Mouse (Mus musculus) gastrocnemius, adult 2 months (tissue): ENCODE data around the gene Gm37240. TPM values are rescaled to one million over a fixed set of nuclear protein-coding genes. Genes with fewer than 3 reads are reported as not detected.

Experiments used
- DNase-seq: peaks from one replicate; pipeline ENCODE4 v3.0.0; 2022
- H3K27ac ChIP-seq: fragments of 200-600 bp; 2 replicates; pipeline ENCODE4 v1.8.1; 2022; ENCODE audit warnings: mild to moderate bottlenecking
- H3K4me3 ChIP-seq: fragments of 200-600 bp; 2 replicates; pipeline ENCODE4 v1.8.1; 2022; ENCODE audit warnings: mild to moderate bottlenecking, moderate library complexity
- CTCF ChIP-seq: fragments of 200-600 bp; IDR thresholded peaks from 2 replicates; pipeline ENCODE4 v1.8.1; 2022; ENCODE audit warnings: antibody characterized with exemption, mild to moderate bottlenecking, moderate library complexity
- intact Hi-C: fragments of 180-260 bp; cut with DNase I; formaldehyde crosslinking; loops from one replicate; pipeline ENCODE4 v1.15.1; 2025
- total RNA-seq, 2 experiments: library from RNA; stranded (reverse); gene quantifications; 2 replicates each; pipeline ENCODE4 v1.2.3; 2021

Gene Gm37240
- total RNA-seq, 2 experiments from 2014 or later: 34.5 to 37.4 TPM

DNA sequence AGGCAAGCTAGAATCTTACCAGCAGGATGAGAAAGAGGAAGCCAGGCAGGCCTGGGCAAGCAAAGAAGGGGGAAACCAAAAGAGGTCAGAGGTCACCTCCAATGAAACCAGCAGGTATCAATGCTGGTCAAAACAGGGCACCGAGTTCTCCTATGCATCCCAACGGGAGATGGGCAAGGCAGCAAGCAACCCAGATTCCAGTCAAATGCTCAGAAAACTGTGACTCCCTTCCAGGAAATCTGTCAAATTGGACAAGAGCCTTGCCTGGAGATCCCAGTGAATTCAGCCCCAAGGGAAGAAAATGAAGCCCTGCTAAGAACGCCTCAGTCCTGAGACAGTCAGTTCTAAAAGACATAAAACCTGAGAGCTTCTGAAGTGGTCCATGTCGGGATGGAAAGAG, 437.9 kb downstream of the Gm37240 start:
- TF ChIP-seq CTCF: no peak
- H3K4me3 ChIP-seq: no peak overlapping the region
- intact Hi-C loops: no loop called here
- no peak overlapping the region for H3K27ac ChIP-seq
- DNase-seq: no peak

DNA sequence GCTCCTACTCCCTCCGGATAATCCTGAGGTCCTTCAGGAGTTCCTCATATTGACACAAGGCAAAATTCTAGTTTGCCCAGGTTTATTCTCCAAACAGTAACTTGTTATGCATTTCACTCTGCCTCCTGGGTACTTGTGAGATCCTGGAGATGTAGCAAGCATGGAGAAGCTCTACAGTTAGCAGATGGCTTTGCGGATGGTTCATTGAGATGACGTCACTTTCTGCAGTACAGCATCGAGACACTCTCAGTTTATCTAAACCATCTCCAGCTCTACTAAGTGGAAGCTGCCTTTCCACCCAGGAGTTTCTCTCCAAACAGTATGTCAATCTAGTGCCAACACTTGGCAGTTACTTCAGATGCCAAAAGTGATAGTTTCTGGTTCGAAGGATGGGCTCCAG, 444.5 kb downstream of the Gm37240 start:
- Histone ChIP-seq H3K4me3 (no peak overlapping the region), H3K27ac (no peak overlapping the region)
- TF ChIP-seq CTCF: no peak
- DNase-seq: no peak
- intact Hi-C loops: no loop called here

DNA sequence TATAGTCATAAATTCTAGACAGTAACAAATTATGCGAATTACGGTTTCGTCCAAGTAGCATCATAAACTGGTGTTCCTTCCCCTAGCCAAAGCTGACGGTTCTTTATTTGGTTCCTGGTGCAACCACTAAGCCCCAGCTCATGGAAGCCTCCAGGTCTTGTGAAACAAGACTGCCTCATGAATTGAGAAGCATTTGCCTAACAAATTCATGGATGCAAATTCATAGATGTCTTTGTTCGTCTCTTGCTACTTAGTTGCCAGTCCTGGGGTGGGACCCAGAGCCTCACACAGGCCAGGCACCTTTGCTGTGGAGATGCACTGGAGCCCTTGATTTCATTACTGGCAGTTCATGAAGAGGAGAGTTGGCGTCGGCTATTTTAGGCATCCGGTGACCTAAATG, 445.1 kb downstream of the Gm37240 start:
- intact Hi-C loops: no loop called here
- no peak for TF ChIP-seq CTCF

DNA sequence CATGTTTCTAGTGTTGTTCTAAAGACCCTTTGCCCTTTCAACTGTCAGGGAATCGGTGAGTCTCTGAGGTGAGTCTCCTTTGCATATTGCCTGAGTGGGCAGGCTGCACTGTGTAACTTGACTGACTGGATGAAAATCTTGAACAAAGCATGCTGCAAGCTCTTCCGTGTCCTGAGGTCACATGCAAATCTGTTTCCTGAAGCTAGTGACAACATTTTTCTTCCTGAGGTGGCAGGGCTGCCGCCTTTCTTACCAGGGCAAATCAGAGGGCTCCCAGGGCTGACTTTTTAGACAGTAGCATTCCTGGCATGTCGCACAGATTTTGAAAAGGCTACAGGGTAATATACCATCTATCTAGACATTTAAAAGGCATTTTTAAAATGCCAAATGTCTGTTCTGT, 451.9 kb downstream of the Gm37240 start:
- no peak for TF ChIP-seq CTCF
- no peak for DNase-seq
- Histone ChIP-seq H3K4me3 (no peak overlapping the region), H3K27ac (no peak overlapping the region)
- intact Hi-C loops: no loop called here

More for the DNA sequence above, 445.1 kb downstream of the Gm37240 start:
- H3K4me3 ChIP-seq: no peak overlapping the region
- DNase-seq: no peak
- no peak overlapping the region for H3K27ac ChIP-seq

DNA sequence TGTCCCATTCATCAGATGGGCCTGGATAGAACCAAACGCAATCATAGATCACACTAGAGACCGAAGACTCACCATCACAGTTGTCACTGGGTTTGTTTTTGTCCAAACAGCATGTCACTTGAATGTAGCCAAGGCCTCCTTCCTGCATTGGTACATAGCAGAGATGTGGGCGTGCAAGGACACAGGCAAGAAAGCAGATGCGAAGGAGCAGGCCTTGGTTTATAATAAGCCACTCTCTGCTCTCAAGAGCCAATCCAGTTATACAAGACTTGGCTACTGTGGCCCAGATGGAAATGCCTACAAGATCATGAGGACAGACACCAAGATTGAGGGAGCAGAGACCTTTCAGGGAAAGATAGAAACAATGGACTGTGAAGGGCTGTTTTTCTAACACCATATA, 456.1 kb downstream of the Gm37240 start:
- Histone ChIP-seq H3K27ac (no peak overlapping the region), H3K4me3 (no peak overlapping the region)
- TF ChIP-seq CTCF: no peak
- intact Hi-C loops: no loop called here
- DNase-seq: no peak

DNA sequence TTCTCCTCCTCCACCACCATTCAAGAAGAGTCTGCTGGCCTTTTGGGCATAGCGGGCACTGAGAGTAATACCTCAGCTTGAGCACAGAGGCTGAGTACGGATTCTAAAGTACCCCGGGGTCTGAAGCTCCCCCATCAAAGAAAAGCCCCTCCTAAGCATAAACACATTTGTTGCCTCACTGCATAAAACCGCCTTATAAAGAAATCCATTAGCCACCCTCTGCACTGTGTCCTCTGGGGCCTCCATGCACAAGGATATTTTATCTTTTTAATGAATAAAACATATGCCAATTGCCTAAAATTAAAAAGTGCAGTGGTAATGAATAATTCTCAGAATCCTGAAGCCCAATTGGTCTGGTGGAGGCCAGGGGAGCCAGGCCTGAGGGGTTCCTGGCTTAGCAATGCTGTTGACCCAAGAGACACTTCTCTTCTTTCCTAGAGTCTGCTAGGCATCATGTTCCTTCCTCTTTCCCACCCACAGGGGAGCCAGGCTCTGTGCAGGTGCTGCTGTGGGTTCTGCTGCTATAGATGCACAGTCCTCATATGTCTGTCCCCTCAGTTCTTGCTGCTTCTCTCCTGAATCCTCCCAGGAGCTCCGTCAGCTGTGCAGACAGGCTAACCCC, 463.8 kb downstream of the Gm37240 start:
- no peak overlapping the region for H3K27ac ChIP-seq
- TF ChIP-seq CTCF: no peak
- H3K4me3 ChIP-seq: no peak overlapping the region
- intact Hi-C loops: no loop called here
- no peak for DNase-seq

DNA sequence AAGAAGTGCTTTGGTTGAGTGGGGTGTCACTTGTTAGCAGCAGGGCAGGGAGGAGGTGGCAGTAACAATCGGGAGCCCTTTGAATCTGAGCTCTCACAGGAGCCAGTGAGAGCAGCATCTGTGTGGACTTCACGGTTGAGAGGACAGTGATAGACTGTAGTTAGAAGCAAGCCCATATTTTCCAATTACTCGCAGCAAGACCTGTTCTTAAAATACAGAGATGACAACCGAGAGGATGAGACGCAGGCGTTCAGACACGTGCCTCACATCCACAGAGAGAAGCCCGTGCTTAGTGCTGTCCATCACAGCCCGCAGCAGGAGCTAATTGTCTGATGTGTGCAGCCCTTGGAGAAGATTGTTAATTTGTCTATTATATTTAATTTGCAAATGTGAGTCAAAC, 465.9 kb downstream of the Gm37240 start:
- DNase-seq: no peak
- no peak overlapping the region for H3K4me3 ChIP-seq
- no peak for TF ChIP-seq CTCF
- no peak overlapping the region for H3K27ac ChIP-seq
- intact Hi-C loops: no loop called here

DNA sequence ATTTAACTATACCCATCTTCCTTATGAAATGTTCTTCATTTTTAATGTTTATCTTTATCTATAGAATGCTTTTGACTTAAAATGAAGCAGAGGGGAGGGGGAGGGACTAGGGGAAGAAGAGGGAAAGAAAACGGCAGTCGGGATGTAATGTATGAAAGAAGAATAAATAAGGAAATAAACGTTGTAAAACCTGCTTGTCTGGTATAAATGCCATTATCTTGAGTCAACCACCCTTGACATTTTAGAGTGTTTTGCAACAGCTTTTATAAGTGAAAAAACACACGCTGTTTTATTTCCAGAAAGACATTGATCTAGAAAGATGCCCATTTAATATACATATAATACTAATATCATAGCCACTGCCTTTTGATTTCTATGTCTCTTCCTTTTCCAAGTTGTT, 469.7 kb downstream of the Gm37240 start:
- intact Hi-C loops: no loop called here
- DNase-seq: no peak
- Histone ChIP-seq H3K4me3 (no peak overlapping the region), H3K27ac (no peak overlapping the region)
- TF ChIP-seq CTCF: no peak

DNA sequence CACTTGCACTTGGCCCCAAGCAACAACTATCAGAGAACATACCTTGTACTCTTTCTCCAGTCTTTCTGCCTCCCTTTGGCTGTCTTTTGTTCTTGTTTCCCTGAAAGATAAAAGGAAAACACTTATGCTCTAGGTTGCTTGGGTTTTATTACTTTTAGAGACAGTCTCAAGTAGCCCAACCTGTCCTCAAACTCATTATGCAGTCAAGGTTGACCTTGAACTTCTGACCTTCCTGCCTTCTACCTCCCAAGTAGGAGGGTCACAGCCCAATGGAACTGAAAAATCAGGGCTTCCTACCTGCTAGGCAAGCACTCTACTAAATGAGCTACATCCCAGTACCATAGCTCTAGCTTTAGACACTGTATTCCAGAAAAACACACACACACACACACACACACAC, 488.5 kb downstream of the Gm37240 start:
- DNase-seq: no peak
- TF ChIP-seq CTCF: no peak
- H3K27ac ChIP-seq: no peak overlapping the region
- no peak overlapping the region for H3K4me3 ChIP-seq
- intact Hi-C loops: no loop called here

DNA sequence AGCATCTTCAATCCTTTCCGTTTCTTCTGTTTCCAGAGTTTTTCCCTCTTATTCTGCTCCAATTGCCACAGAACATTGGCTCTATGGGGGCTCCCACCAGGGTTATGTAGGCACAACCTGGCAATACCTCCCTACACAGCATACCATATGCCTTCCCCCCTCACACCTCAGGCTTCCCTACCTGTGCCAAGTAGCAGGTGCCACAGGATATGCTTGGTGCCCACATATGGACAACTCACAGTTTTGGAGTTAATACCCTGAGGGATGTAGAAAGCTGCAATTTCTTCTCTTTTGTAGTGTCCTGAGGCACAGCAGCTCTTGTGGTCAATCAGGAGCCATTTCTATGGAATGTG, 488.9 kb downstream of the Gm37240 start:
- intact Hi-C loops: no loop called here
- TF ChIP-seq CTCF: no peak
- no peak overlapping the region for H3K4me3 ChIP-seq
- no peak for DNase-seq
- no peak overlapping the region for H3K27ac ChIP-seq

DNA sequence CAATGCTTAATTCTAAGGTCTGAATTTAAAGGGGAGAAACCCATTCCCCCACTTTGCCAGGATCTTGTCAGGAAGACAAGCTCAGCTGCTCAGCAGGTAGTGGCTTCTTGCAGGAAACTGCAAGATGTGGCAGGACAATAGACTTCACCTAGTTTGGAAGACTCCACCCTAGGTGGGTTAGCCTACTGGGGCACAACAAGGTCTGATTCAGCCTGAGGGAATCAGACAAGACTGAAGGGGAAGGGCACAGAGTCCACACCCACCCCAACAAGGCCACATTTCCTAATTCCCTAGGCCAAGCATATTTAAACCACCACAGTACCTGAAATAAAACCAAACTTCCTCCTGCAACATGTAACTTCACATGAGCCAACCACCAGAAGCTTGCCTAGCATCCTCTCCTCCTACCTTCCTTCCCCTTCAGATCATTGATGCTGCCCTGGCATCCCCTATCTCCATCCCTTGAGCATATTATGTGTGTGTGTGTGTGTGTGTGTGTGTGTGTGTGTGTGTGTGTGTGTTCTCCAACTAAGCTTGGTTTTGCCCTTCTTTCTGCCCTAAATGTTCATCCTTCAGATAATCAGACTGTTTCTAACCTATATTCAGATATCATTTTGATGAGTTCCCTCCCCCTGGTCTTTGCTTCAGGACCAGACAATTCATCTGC, 489.4 kb downstream of the Gm37240 start:
- intact Hi-C loops: no loop called here
- TF ChIP-seq CTCF: no peak
- DNase-seq: no peak
- Histone ChIP-seq H3K27ac (no peak overlapping the region), H3K4me3 (no peak overlapping the region)

DNA sequence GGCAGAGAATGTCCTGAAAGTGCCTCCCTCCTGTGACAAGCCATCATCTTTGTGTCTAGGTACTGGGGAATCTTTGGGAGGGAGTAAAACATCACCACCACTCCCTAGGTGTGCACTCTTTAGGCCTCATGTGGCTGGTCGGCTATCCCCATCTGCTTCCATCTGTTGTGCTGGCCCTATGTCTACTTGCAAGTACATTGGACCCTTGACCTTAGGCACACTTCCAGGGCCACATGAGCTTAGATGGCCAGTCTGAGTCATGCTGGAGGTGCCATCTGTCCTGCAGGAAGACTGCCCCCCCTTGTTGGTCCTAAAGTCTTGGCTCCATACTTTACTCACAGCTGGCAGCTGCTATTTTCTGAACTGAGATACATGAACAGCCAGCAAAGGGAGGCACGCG, 493.9 kb downstream of the Gm37240 start:
- Histone ChIP-seq H3K27ac (no peak overlapping the region), H3K4me3 (no peak overlapping the region)
- intact Hi-C loops: no loop called here
- no peak for TF ChIP-seq CTCF
- peak; percentile 26 for DNase-seq

DNA sequence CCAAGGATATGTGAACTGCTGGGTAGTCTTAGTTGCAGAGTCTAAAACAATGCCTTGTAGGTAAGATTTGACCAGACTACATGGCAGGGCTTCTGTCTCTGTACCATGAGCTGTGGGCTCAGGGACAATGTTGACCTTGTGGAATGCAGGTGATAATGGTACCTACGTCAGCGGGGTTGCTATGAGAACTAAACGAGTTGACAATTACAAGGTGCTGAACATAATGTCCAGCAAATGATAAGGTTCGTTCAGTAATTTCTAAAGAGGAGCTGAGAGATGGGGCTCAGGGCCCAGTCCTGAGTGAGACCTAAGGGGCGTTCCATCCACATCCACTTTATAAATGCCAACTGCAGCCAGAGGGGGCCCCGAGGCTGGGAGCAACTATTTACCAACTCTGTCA, 495.6 kb downstream of the Gm37240 start:
- Histone ChIP-seq H3K4me3 (no peak overlapping the region), H3K27ac (no peak overlapping the region)
- DNase-seq: no peak
- intact Hi-C loops: no loop called here
- TF ChIP-seq CTCF: no peak

DNA sequence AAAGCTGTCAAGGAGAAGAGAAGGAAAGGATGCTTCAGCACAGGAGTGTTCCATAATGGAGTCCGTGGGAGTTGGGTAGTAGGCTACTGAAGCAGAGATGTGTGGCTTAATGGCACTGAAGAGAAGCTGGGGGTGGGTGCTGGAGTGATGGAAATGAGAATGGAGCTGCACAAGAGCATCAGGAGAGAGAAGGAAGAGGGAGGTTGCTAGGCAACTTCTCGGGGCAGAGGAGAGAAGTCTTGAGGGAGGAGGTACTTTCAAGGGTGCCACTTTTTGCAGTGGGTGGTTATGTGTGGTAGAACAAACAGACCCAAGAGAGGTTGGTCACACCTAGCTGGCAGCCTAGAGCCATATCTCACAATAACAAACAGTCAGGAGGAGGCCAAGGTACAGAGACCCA, 496.2 kb downstream of the Gm37240 start:
- DNase-seq: no peak
- intact Hi-C loops: no loop called here
- TF ChIP-seq CTCF: no peak
- Histone ChIP-seq H3K4me3 (no peak overlapping the region), H3K27ac (no peak overlapping the region)
